8 mouse cellular contexts compared by ENCODE assay signal in genomic region chr12:54067886-54068756, GRCm38 (mm10).
DNase-seq lines count a peak whose midpoint lies in the region; ATAC-seq lines count a peak whose summit lies in the region.

No protein-coding gene starts in this region.

- H3K4me1 ChIP-seq in lung, embryonic 15.5 days, result peaks cover 12% of the 10 kb centered on the region
- H3K4me1 ChIP-seq in embryonic facial prominence, embryonic 13.5 days, result peaks cover 21% of the 10 kb centered on the region
- H3K4me1 ChIP-seq in midbrain, embryonic 15.5 days, result peaks cover 13% of the 10 kb centered on the region

- H3K9me3 ChIP-seq in lung, embryonic 15.5 days, result no peaks in the 10 kb centered on the region
- no peaks in the 10 kb centered on the region for H3K9me3 ChIP-seq in embryonic facial prominence, embryonic 13.5 days
- no peaks in the 10 kb centered on the region for H3K9me3 ChIP-seq in midbrain, embryonic 15.5 days

- H3K4me3 ChIP-seq in lung, embryonic 15.5 days, result peak overlapping the region; percentile 38
- peak overlapping the region; percentile 48 for H3K4me3 ChIP-seq in embryonic facial prominence, embryonic 13.5 days
- H3K4me3 ChIP-seq in midbrain, embryonic 15.5 days, result peak overlapping the region; percentile 38

- WGBS in lung, embryonic 15.5 days, result 6% methylated on average over 75 of the region's 84 CpGs
- 6% methylated on average over 82 of the region's 84 CpGs for WGBS in embryonic facial prominence, embryonic 13.5 days
- 10% methylated on average over 84 of the region's 84 CpGs for WGBS in midbrain, embryonic 15.5 days

- ATAC-seq in lung, embryonic 15.5 days (ENCODE audit: borderline replicate concordance, extremely low read depth, low FRiP score, low TSS enrichment), result peak; percentile 70
- peak; percentile 32; the same call in 1 of the 2 replicates for ATAC-seq in embryonic facial prominence, embryonic 13.5 days (ENCODE audit: insufficient number of reproducible peaks, insufficient read depth, low FRiP score, low TSS enrichment, low read depth)
- peak; percentile 75 for ATAC-seq in midbrain, embryonic 15.5 days (replicated peaks)

- no peak overlapping the region for H3K9ac ChIP-seq in lung, embryonic 15.5 days
- H3K9ac ChIP-seq in embryonic facial prominence, embryonic 13.5 days, result peak overlapping the region; percentile 49
- peak overlapping the region; percentile 15; the same call in 1 of the 2 replicates for H3K9ac ChIP-seq in midbrain, embryonic 15.5 days

- no peaks in the 10 kb centered on the region for H3K36me3 ChIP-seq in lung, embryonic 15.5 days
- no peaks in the 10 kb centered on the region for H3K36me3 ChIP-seq in embryonic facial prominence, embryonic 13.5 days
- H3K36me3 ChIP-seq in midbrain, embryonic 15.5 days (replicated peaks), result no peaks in the 10 kb centered on the region

- intact Hi-C loops in heart, postnatal 36 days (cut with DNase I), result no loop called here

- H3K27ac ChIP-seq in lung, embryonic 15.5 days, result no peak overlapping the region
- H3K27ac ChIP-seq in embryonic facial prominence, embryonic 13.5 days, result no peak overlapping the region
- no peak overlapping the region for H3K27ac ChIP-seq in midbrain, embryonic 15.5 days

- no peak for DNase-seq in lung, adult 18-20 months
- peak; percentile 33 to 34 for DNase-seq in heart, postnatal 36 days
- DNase-seq in kidney, postnatal 36 days, result peak; percentile 46 to 72
- peak; percentile 6 to 9 for DNase-seq in urinary bladder, postnatal 36 days (ENCODE audit: low spot score in 2 of 2)
- DNase-seq in frontal cortex, postnatal 25 days (ENCODE audit: low spot score in 2 of 2), result no peak

- H3K27me3 ChIP-seq in lung, embryonic 15.5 days, result peaks cover 72% of the 10 kb centered on the region
- H3K27me3 ChIP-seq in embryonic facial prominence, embryonic 13.5 days, result peaks cover 60% of the 10 kb centered on the region
- peaks cover 11% of the 10 kb centered on the region for H3K27me3 ChIP-seq in midbrain, embryonic 15.5 days (replicated peaks)

- peak overlapping the region; percentile 69 for H3K4me2 ChIP-seq in lung, embryonic 15.5 days
- H3K4me2 ChIP-seq in embryonic facial prominence, embryonic 13.5 days, result peak overlapping the region; percentile 83
- peak overlapping the region; percentile 56 for H3K4me2 ChIP-seq in midbrain, embryonic 15.5 days

Comparison
In these comparisons a context has a peak if more than half of its experiments do, and no peak if none do; other contexts are left out.
1. DNase-seq: peak in heart, postnatal 36 days (2 of 2), kidney, postnatal 36 days (2 of 2) and urinary bladder, postnatal 36 days (2 of 2); none in lung, adult 18-20 months (0 of 2) and frontal cortex, postnatal 25 days (0 of 2).
2. Peak in every context shown above with its lines, with median percentiles within 50 percentile points of each other: ATAC-seq, H3K4me2 ChIP-seq and H3K4me3 ChIP-seq.